Mouse (Mus musculus): ENCODE data around the gene Npr3.

The Npr3 gene

GRCm38 (mm10) chr15:11906571-11907531 lies at the start of gene Npr3:
Gene Npr3, minus strand, starts transcription at chr15:11907287.
- DNase-seq, result no peak

- DNase-seq, result no peak
Measured at GRCm38 (mm10) chr15:11956129-11956528, 49.0 kb upstream of the Npr3 start.

- no peak for DNase-seq
Measured at GRCm38 (mm10) chr15:11954190-11954589, 47.1 kb upstream of the Npr3 start.

- DNase-seq, result no peak
Measured at GRCm38 (mm10) chr15:11952159-11952558, 45.1 kb upstream of the Npr3 start.

- DNase-seq, result no peak
Measured at GRCm38 (mm10) chr15:11951181-11951580, 44.1 kb upstream of the Npr3 start.

GRCm38 (mm10) chr15:11950144-11950543 lies 43.1 kb upstream of the Npr3 start:
- no peak for DNase-seq

- DNase-seq, result no peak
Measured at GRCm38 (mm10) chr15:11949490-11949889, 42.4 kb upstream of the Npr3 start.

GRCm38 (mm10) chr15:11940855-11941254 lies 33.8 kb upstream of the Npr3 start:
- DNase-seq, result no peak

GRCm38 (mm10) chr15:11927742-11928141 lies 20.7 kb upstream of the Npr3 start:
- no peak for DNase-seq

GRCm38 (mm10) chr15:11914101-11914500 lies 7.0 kb upstream of the Npr3 start:
- DNase-seq, result no peak

- DNase-seq, result no peak
Measured at GRCm38 (mm10) chr15:11909875-11910274, 2.8 kb upstream of the Npr3 start.

- DNase-seq, result no peak
Measured at GRCm38 (mm10) chr15:11908166-11908565, 1.1 kb upstream of the Npr3 start.

- no peak for DNase-seq
Measured at GRCm38 (mm10) chr15:11906021-11906570, 991 bp downstream of the Npr3 start.

- DNase-seq, result no peak
Measured at GRCm38 (mm10) chr15:11904848-11905672, 2.0 kb downstream of the Npr3 start.

GRCm38 (mm10) chr15:11904043-11904847 lies 2.8 kb downstream of the Npr3 start:
- DNase-seq, result no peak

GRCm38 (mm10) chr15:11903196-11904042 lies 3.7 kb downstream of the Npr3 start:
- DNase-seq, result no peak

- no peak for DNase-seq
Measured at GRCm38 (mm10) chr15:11897617-11898016, 9.5 kb downstream of the Npr3 start.

GRCm38 (mm10) chr15:11897162-11897561 lies 9.9 kb downstream of the Npr3 start:
- DNase-seq, result no peak

GRCm38 (mm10) chr15:11893969-11894368 lies 13.1 kb downstream of the Npr3 start:
- no peak for DNase-seq

GRCm38 (mm10) chr15:11891395-11891794 lies 15.7 kb downstream of the Npr3 start:
- DNase-seq, result no peak

GRCm38 (mm10) chr15:11882508-11883205 lies 24.4 kb downstream of the Npr3 start:
- no peak for DNase-seq

Data from thymus, adult 18-20 months (tissue).